Mouse (Mus musculus): ENCODE data around the gene Hnf1b. TPM values are rescaled to one million over a fixed set of nuclear protein-coding genes. Genes with fewer than 3 reads are reported as not detected.

Gene Hnf1b
- total RNA-seq, 2 experiments from 2014 or later = 0.23 to 0.75 TPM

GRCm38 (mm10) chr11:83854707-83855106 is 4.8 kb downstream of the Hnf1b start:
- Histone ChIP-seq H3K27ac (no peak overlapping the region), H3K4me3 (no peak overlapping the region)
- intact Hi-C loops (cut with DNase I) = loop anchor here (2.0 to 5.0 kb wide), 2 partner anchors 662 to 1988 kb away; no protein-coding TSS in a partner anchor
- no peak for TF ChIP-seq CTCF (IDR thresholded peaks at IDR 0.05)
- no peak for DNase-seq (ENCODE audit: extremely low spot score in 1 of 2, low spot score in 2 of 2)

- H3K4me3 ChIP-seq = no peak overlapping the region
- intact Hi-C loops (cut with DNase I) = no loop called here
- DNase-seq (ENCODE audit: extremely low spot score in 1 of 2, low spot score in 2 of 2) = no peak
- no peak for TF ChIP-seq CTCF (IDR thresholded peaks at IDR 0.05)
- H3K27ac ChIP-seq = no peak overlapping the region
Measured at GRCm38 (mm10) chr11:83857256-83857655, 7.4 kb downstream of the Hnf1b start.

- H3K27ac ChIP-seq = no peak overlapping the region
- TF ChIP-seq CTCF (IDR thresholded peaks at IDR 0.05) = no peak
- no peak for DNase-seq (ENCODE audit: extremely low spot score in 1 of 2, low spot score in 2 of 2)
- no peak overlapping the region for H3K4me3 ChIP-seq
- intact Hi-C loops (cut with DNase I) = no loop called here
Measured at GRCm38 (mm10) chr11:83865286-83865685, 15.4 kb downstream of the Hnf1b start.

- intact Hi-C loops (cut with DNase I) = no loop called here
- no peak for DNase-seq (ENCODE audit: extremely low spot score in 1 of 2, low spot score in 2 of 2)
- TF ChIP-seq CTCF (IDR thresholded peaks at IDR 0.05) = no peak
- no peak overlapping the region for H3K27ac ChIP-seq
- no peak overlapping the region for H3K4me3 ChIP-seq
Measured at GRCm38 (mm10) chr11:83867571-83867970, 17.7 kb downstream of the Hnf1b start.

- Histone ChIP-seq H3K27ac (no peak overlapping the region), H3K4me3 (no peak overlapping the region)
- intact Hi-C loops (cut with DNase I) = no loop called here
- no peak for TF ChIP-seq CTCF (IDR thresholded peaks at IDR 0.05)
- no peak for DNase-seq (ENCODE audit: extremely low spot score in 1 of 2, low spot score in 2 of 2)
Measured at GRCm38 (mm10) chr11:83869147-83869546, 19.3 kb downstream of the Hnf1b start.

DNA sequence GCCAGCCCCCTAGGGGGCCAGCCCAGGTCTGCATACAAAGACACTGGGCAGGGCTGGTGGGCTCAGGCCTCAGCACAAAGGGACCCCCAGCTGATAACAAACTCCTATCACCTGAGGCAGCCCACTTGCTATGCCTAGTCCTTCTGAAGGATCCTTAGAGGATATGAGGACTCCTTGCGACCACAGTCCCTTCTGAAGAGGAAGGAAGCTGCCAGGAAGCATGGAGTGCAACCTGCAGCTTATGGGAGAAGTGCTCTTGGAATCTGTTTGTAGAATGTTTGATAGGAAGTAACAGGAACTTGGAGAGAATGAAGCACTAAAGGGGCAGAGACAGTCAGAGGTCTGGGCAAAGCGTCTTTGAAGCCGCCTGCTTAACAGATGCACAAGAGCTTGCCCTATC is 19.8 kb downstream of the Hnf1b start:
- no peak for TF ChIP-seq CTCF (IDR thresholded peaks at IDR 0.05)
- Histone ChIP-seq H3K4me3 (no peak overlapping the region), H3K27ac (no peak overlapping the region)
- no peak for DNase-seq (ENCODE audit: extremely low spot score in 1 of 2, low spot score in 2 of 2)
- intact Hi-C loops (cut with DNase I) = no loop called here

DNA sequence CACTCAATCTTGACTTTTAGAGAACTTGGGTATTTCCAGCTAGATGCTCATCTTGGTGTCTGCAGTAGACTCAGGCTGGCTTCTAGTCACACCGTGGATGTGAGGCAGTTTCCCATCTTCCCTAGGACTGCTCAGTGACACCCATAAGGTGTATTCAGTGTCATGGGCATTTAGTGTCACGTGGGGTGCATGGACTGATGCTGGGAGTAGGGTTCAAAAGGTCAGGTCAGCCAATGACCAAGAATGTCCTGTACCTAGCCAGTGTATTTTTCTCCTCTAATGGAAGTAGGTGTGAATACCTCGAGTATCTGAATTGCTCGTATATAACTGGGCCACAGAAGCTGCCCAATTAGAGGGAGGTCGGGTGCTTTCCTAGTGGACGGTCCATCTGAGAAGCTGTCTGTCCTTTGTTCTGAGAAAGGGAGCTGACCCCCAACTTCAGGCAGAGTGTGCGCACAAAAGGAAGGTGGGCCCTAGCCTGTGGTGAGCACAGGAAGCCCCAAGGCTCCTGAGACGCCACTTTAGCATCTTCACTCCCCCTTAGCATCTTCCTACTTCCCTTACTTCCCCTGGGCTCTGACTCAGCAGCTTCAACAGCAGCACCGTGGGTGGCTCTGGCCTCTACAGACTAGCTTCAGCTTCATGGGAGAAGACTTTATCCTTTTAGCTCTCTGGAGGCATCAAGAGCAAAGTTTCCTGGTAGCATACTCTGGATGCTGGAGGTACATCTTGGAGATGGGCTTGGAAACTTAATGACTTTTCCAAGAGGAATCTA is 22.1 kb downstream of the Hnf1b start:
- peak; percentile 32 to 58 for DNase-seq (ENCODE audit: extremely low spot score in 1 of 2, low spot score in 2 of 2)
- intact Hi-C loops (cut with DNase I) = no loop called here
- 0 out of 2 replicates have a peak overlapping the region, but pooled peaks have one; percentile 5 for H3K27ac ChIP-seq
- no peak for TF ChIP-seq CTCF (IDR thresholded peaks at IDR 0.05)
- H3K4me3 ChIP-seq = no peak overlapping the region

DNA sequence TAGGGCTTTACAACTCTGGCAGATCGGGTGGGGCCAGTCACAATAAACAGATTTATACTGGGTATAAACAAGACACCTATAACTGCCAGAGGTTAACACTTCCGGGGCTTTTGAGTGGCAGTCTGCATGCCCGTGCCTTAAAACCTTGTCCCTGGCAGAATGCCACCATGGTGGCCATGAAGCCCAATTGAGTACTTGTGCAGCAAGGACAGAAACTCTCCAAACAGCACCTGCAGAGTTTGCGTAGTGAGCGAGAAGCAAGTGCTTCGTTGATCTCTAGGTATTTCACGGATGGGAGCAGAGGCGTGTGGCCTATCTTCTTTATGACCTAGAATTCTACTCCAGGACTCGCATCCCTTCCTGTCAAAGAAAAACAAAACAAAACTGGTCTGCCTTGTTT is 23.6 kb downstream of the Hnf1b start:
- intact Hi-C loops (cut with DNase I) = no loop called here
- no peak overlapping the region for H3K27ac ChIP-seq

DNA sequence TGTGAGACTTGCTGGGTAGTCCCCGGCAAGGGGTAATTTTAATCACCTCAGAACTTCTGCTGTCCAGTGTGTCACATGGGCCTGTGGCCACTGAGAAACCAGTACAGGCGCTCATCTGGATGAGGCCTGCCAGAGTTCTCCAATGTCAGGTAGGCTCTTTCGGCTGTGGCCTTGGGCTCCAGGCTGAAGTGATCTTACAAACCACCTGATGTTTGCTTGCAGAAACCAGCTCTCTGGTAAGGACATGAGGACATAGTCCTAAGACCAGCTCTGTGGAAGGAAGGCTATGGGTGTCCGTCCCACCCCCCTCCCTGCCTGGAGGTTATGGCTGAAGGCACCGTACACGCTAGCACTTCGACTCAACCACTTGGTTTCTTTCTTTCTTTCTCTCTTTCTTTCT is 26.8 kb downstream of the Hnf1b start:
- intact Hi-C loops (cut with DNase I) = no loop called here
- H3K4me3 ChIP-seq = no peak overlapping the region
- DNase-seq (ENCODE audit: extremely low spot score in 1 of 2, low spot score in 2 of 2) = no peak
- TF ChIP-seq CTCF (IDR thresholded peaks at IDR 0.05) = no peak
- no peak overlapping the region for H3K27ac ChIP-seq

More for the DNA sequence above, 23.6 kb downstream of the Hnf1b start:
- TF ChIP-seq CTCF (IDR thresholded peaks at IDR 0.05) = no peak
- no peak for DNase-seq (ENCODE audit: extremely low spot score in 1 of 2, low spot score in 2 of 2)
- H3K4me3 ChIP-seq = no peak overlapping the region

GRCm38 (mm10) chr11:83877765-83878164 is 27.9 kb downstream of the Hnf1b start:
- intact Hi-C loops (cut with DNase I) = no loop called here
- DNase-seq (ENCODE audit: extremely low spot score in 1 of 2, low spot score in 2 of 2) = no peak
- no peak for TF ChIP-seq CTCF (IDR thresholded peaks at IDR 0.05)
- Histone ChIP-seq H3K27ac (no peak overlapping the region), H3K4me3 (no peak overlapping the region)

DNA sequence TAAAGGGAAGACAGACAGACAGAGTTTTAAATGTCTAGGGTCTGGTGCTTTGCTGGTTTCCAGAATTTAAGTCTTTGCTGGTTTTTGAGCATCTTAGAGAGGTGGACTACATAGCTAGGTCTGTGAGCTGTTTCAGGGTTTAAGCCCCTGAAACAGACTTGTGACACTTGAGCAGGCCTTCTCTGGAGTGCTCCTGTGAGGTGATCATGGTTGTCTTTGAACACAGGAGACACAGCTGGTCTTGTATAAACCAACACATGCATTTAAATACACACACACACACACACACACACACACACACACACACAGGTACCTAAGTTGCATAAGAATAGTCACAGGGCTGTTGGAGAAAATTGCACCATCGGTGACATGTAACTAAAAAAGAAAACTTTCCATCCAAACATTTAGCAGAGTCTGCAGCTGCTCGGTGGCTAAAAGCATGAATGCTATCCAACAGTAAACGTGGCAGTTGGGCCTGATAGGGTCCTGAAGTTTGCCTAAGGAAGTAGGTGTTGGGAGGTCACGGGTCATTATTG is 28.6 kb downstream of the Hnf1b start:
- Histone ChIP-seq H3K27ac (no peak overlapping the region), H3K4me3 (no peak overlapping the region)
- DNase-seq (ENCODE audit: extremely low spot score in 1 of 2, low spot score in 2 of 2) = no peak
- intact Hi-C loops (cut with DNase I) = no loop called here
- no peak for TF ChIP-seq CTCF (IDR thresholded peaks at IDR 0.05)

GRCm38 (mm10) chr11:83879130-83879529 is 29.3 kb downstream of the Hnf1b start:
- DNase-seq (ENCODE audit: extremely low spot score in 1 of 2, low spot score in 2 of 2) = no peak
- Histone ChIP-seq H3K4me3 (no peak overlapping the region), H3K27ac (no peak overlapping the region)
- intact Hi-C loops (cut with DNase I) = no loop called here
- no peak for TF ChIP-seq CTCF (IDR thresholded peaks at IDR 0.05)

- Histone ChIP-seq H3K4me3 (no peak overlapping the region), H3K27ac (no peak overlapping the region)
- no peak for TF ChIP-seq CTCF (IDR thresholded peaks at IDR 0.05)
- intact Hi-C loops (cut with DNase I) = no loop called here
- DNase-seq (ENCODE audit: extremely low spot score in 1 of 2, low spot score in 2 of 2) = no peak
Measured at GRCm38 (mm10) chr11:83881438-83881837, 31.6 kb downstream of the Hnf1b start.
